Mouse (Mus musculus) brain, embryonic 14.5 days (tissue): ENCODE data around the gene Fam92b. TPM values are rescaled to one million over a fixed set of nuclear protein-coding genes. Genes with fewer than 3 reads are reported as not detected.

Experiments used
- DNase-seq: peaks from one replicate; pipeline ENCODE4 v3.0.0-alpha.2; 2011; ENCODE audit warnings: low read depth
- CTCF ChIP-seq: fragments of 200-500 bp; IDR thresholded peaks from 2 replicates; pipeline ENCODE4 v1.5.1; 2012; ENCODE audit warnings: inconsistent platforms, mild to moderate bottlenecking, moderate library complexity, borderline replicate concordance; ENCODE audit not compliant: insufficient read depth, insufficient read length; ENCODE audit errors: extremely low read depth
- POLR2A ChIP-seq: fragments of 200-500 bp; IDR thresholded peaks from 2 replicates; pipeline ENCODE4 v1.6.1; 2012; ENCODE audit warnings: mild to moderate bottlenecking, inconsistent platforms, borderline replicate concordance; ENCODE audit not compliant: poor library complexity, insufficient read depth, insufficient read length, severe bottlenecking; ENCODE audit errors: extremely low read depth
- polyA plus RNA-seq: library from polyadenylated mRNA; depleted of rRNA; stranded (reverse); fragments of >200 nt; gene quantifications from 2 replicates; pipeline ENCODE4 v1.2.3, GENCODE M21; 2012; rRNA removed

Fam92b gene
- polyA plus RNA-seq, 1 experiment, result 1.3 TPM

GRCm38 (mm10) chr8:120118162-120118561, 59.1 kb downstream of the Fam92b start:
- no peak for TF ChIP-seq POLR2A
- no peak for TF ChIP-seq CTCF
- no peak for DNase-seq

- no peak for DNase-seq
- TF ChIP-seq POLR2A, result no peak
- TF ChIP-seq CTCF, result no peak
Measured at GRCm38 (mm10) chr8:120116600-120116999, 60.7 kb downstream of the Fam92b start.

Other genes with a start within 250 kb of the Fam92b start
- 1.3 and 2.2 TPM in 2 replicates for gene Crispld2, start 185.0 kb downstream of the Fam92b start, polyA plus RNA-seq
- gene Zdhhc7, start 76.0 kb downstream of the Fam92b start, polyA plus RNA-seq, result 35.1 and 36.6 TPM in 2 replicates
- gene 6430548M08Rik, start 63.3 kb downstream of the Fam92b start, polyA plus RNA-seq, result 23.5 and 32.6 TPM in 2 replicates
- gene Gse1, start 51.0 kb upstream of the Fam92b start, polyA plus RNA-seq, result 70.3 and 70.4 TPM in 2 replicates